Mouse (Mus musculus) CH12.LX (cell line): Measurements from ENCODE around the gene Ltf. TPM values are rescaled to one million over a fixed set of nuclear protein-coding genes. Genes with fewer than 3 reads are reported as not detected.

Experiments used
- DNase-seq: peaks from one replicate; pipeline ENCODE4 v3.0.0-alpha.2; 2013; ENCODE audit errors: extremely low read depth
- H3K27ac ChIP-seq: 2 replicates; pipeline ENCODE4 v1.5.1; 2012; ENCODE audit warnings: low read depth, mild to moderate bottlenecking, control low read depth, moderate library complexity; ENCODE audit not compliant: insufficient read depth
- H3K27me3 ChIP-seq: replicated peaks from 2 replicates; pipeline ENCODE3; 2012; ENCODE audit warnings: inconsistent platforms
- H3K36me3 ChIP-seq, 2 experiments: replicated peaks in 1 of 2; 2 replicates each; pipeline versions ENCODE3 to v1.6.1; 2012; ENCODE audit warnings: inconsistent platforms in 1 of 2, low read length in 1 of 2, mild to moderate bottlenecking in 1 of 2, mixed read lengths in 1 of 2, moderate library complexity in 1 of 2; ENCODE audit not compliant: control insufficient read depth in 1 of 2, insufficient read depth in 1 of 2
- H3K4me1 ChIP-seq, 2 experiments: 2 replicates each; pipeline ENCODE4 v1.6.1; 2012; ENCODE audit warnings: inconsistent platforms in 1 of 2, moderate library complexity in 1 of 2; ENCODE audit not compliant: insufficient read depth in 2 of 2, control insufficient read depth in 1 of 2
- H3K4me2 ChIP-seq: 2 replicates; pipeline ENCODE4 v1.6.1; 2012; ENCODE audit warnings: low read depth, mild to moderate bottlenecking, control low read depth; ENCODE audit not compliant: poor library complexity, insufficient read depth, severe bottlenecking
- H3K4me3 ChIP-seq, 3 experiments: fragments of 150-350 bp in 1 of 3; sonication (generic) in 1 of 3; replicated peaks in 1 of 3; 2 replicates each; pipeline versions ENCODE3 to v1.5.1; 2011 to 2012; ENCODE audit warnings: low read depth in 2 of 3, low read length in 2 of 3, mild to moderate bottlenecking in 2 of 3, moderate library complexity in 2 of 3, control low read depth in 1 of 3, improper control_type of control experiment in 1 of 3, inconsistent platforms in 1 of 3, mixed read lengths in 1 of 3; ENCODE audit not compliant: poor library complexity in 1 of 3
- H3K79me2 ChIP-seq: replicated peaks from 2 replicates; pipeline ENCODE4 v1.6.1; 2012; ENCODE audit warnings: mild to moderate bottlenecking, moderate library complexity; ENCODE audit not compliant: control insufficient read depth, poor library complexity, insufficient read depth, severe bottlenecking; ENCODE audit errors: extremely low read depth
- H3K9ac ChIP-seq: 2 replicates; pipeline ENCODE4 v1.6.1; 2012; ENCODE audit warnings: low read depth, mild to moderate bottlenecking, control low read depth, moderate library complexity; ENCODE audit not compliant: insufficient read depth
- H3K9me3 ChIP-seq: replicated peaks from 2 replicates; pipeline ENCODE3; 2012; ENCODE audit warnings: low read length, inconsistent platforms, mixed read lengths
- BHLHE40 ChIP-seq: IDR thresholded peaks from 2 replicates; pipeline ENCODE4 v1.6.1; 2011; ENCODE audit warnings: mild to moderate bottlenecking, low read depth, low read length, improper control_type of control experiment
- CTCF ChIP-seq, 2 experiments: IDR thresholded peaks in 1 of 2; conservative IDR thresholded peaks in 1 of 2; 2 replicates each; pipeline ENCODE4 v1.5.1; 2011 to 2012; ENCODE audit warnings: low read depth in 2 of 2, low read length in 2 of 2, improper control_type of control experiment in 1 of 2, inconsistent platforms in 1 of 2, mild to moderate bottlenecking in 1 of 2, moderate library complexity in 1 of 2
- E2F4 ChIP-seq: IDR thresholded peaks from 2 replicates; pipeline ENCODE4 v1.6.1; 2011; ENCODE audit warnings: low read depth, low read length, improper control_type of control experiment; ENCODE audit not compliant: insufficient replicate concordance
- ELF1 ChIP-seq: IDR thresholded peaks from 2 replicates; pipeline ENCODE4 v1.6.1; 2014; ENCODE audit warnings: low read depth, mild to moderate bottlenecking, inconsistent platforms, low read length, improper control_type of control experiment
- ETS1 ChIP-seq: conservative IDR thresholded peaks from 2 replicates; pipeline ENCODE4 v1.6.1; 2012; ENCODE audit warnings: low read depth, mild to moderate bottlenecking, inconsistent platforms, low read length, improper control_type of control experiment, moderate library complexity
- IRF4 ChIP-seq: IDR thresholded peaks from 2 replicates; pipeline ENCODE4 v1.6.1; 2014; ENCODE audit warnings: low read depth, mild to moderate bottlenecking, inconsistent platforms, low read length, improper control_type of control experiment
- JUN ChIP-seq: IDR thresholded peaks from 2 replicates; pipeline ENCODE4 v1.6.1; 2011; ENCODE audit warnings: low read depth, mild to moderate bottlenecking, low read length, improper control_type of control experiment, moderate library complexity; ENCODE audit not compliant: insufficient read depth
- KAT2A ChIP-seq: IDR thresholded peaks from 2 replicates; pipeline ENCODE4 v1.6.1; 2012; ENCODE audit warnings: low read length, improper control_type of control experiment, inconsistent platforms; ENCODE audit not compliant: insufficient replicate concordance
- MAFK ChIP-seq: IDR thresholded peaks from 2 replicates; pipeline ENCODE4 v1.6.1; 2011; ENCODE audit warnings: low read length, improper control_type of control experiment; ENCODE audit not compliant: insufficient replicate concordance
- MAX ChIP-seq: IDR thresholded peaks from 2 replicates; pipeline ENCODE4 v1.6.1; 2011; ENCODE audit warnings: low read length, improper control_type of control experiment
- MXI1 ChIP-seq: IDR thresholded peaks from 2 replicates; pipeline ENCODE4 v1.6.1; 2011; ENCODE audit warnings: mild to moderate bottlenecking, low read depth, low read length, improper control_type of control experiment
- MYC ChIP-seq: IDR thresholded peaks from 2 replicates; pipeline ENCODE4 v1.6.1; 2011; ENCODE audit warnings: low read depth, mild to moderate bottlenecking, improper control_type of control experiment, low read length
- NELFE ChIP-seq: IDR thresholded peaks from 2 replicates; pipeline ENCODE4 v1.6.1; 2011; ENCODE audit warnings: low read depth, low read length, improper control_type of control experiment
- NRF1 ChIP-seq: IDR thresholded peaks from 2 replicates; pipeline ENCODE4 v1.6.1; 2014; ENCODE audit warnings: low read depth, mild to moderate bottlenecking, inconsistent platforms, low read length, improper control_type of control experiment, moderate library complexity
- PAX5 ChIP-seq: IDR thresholded peaks from 2 replicates; pipeline ENCODE4 v1.6.1; 2012; ENCODE audit warnings: low read length, inconsistent platforms, mixed read lengths
- POLR2A ChIP-seq: IDR thresholded peaks from 2 replicates; pipeline ENCODE4 v1.6.1; 2011; ENCODE audit warnings: low read depth, mild to moderate bottlenecking, improper control_type of control experiment, low read length
- RCOR1 ChIP-seq: conservative IDR thresholded peaks from 2 replicates; pipeline ENCODE4 v1.6.1; 2012; ENCODE audit warnings: low read depth, mild to moderate bottlenecking, inconsistent platforms, low read length, improper control_type of control experiment
- SIN3A ChIP-seq: IDR thresholded peaks from 2 replicates; pipeline ENCODE4 v1.6.1; 2012; ENCODE audit warnings: low read length, improper control_type of control experiment, inconsistent platforms
- SMC3 ChIP-seq: IDR thresholded peaks from 2 replicates; pipeline ENCODE4 v1.6.1; 2011; ENCODE audit warnings: low read depth, low read length, improper control_type of control experiment
- TBP ChIP-seq: conservative IDR thresholded peaks from 2 replicates; pipeline ENCODE4 v1.6.1; 2011; ENCODE audit warnings: low read depth, low read length, improper control_type of control experiment
- UBTF ChIP-seq: IDR thresholded peaks from 2 replicates; pipeline ENCODE4 v1.6.1; 2012; ENCODE audit warnings: low read depth, mild to moderate bottlenecking, inconsistent platforms, low read length, improper control_type of control experiment, moderate library complexity
- USF1 ChIP-seq: IDR thresholded peaks from 2 replicates; pipeline ENCODE4 v1.6.1; 2014; ENCODE audit warnings: low read depth, mild to moderate bottlenecking, inconsistent platforms, low read length, improper control_type of control experiment
- USF2 ChIP-seq: conservative IDR thresholded peaks from 2 replicates; pipeline ENCODE4 v1.6.1; 2011; ENCODE audit warnings: low read depth, low read length, improper control_type of control experiment
- ZC3H11A ChIP-seq: IDR thresholded peaks from 2 replicates; pipeline ENCODE4 v1.6.1; 2012; ENCODE audit warnings: low read depth, mild to moderate bottlenecking, inconsistent platforms, low read length, improper control_type of control experiment
- ZKSCAN1 ChIP-seq: IDR thresholded peaks from 2 replicates; pipeline ENCODE4 v1.6.1; 2012; ENCODE audit warnings: low read depth, inconsistent platforms, low read length, improper control_type of control experiment, borderline replicate concordance
- ZMIZ1 ChIP-seq: IDR thresholded peaks from 2 replicates; pipeline ENCODE4 v1.6.1; 2012; ENCODE audit warnings: low read depth, mild to moderate bottlenecking, inconsistent platforms, low read length, improper control_type of control experiment
- ZNF384 ChIP-seq: IDR thresholded peaks from 2 replicates; pipeline ENCODE4 v1.6.1; 2012; ENCODE audit warnings: low read depth, low read length, improper control_type of control experiment, inconsistent platforms
- dilution Hi-C: fragments of 300-500 bp; cut with MboI; formaldehyde crosslinking; loops from 2 replicates; pipeline ENCODE4 v1.14.3; 2020; ENCODE audit warnings: low sequenced_read_pairs; ENCODE audit not compliant: extremely low pct_unique_long_range_greater_than_20kb, extremely low pct_ligation_motif_present
- in situ Hi-C: fragments of 300-500 bp; cut with MboI; formaldehyde crosslinking; loops from 3 replicates; pipeline ENCODE4 v1.14.3; 2019; ENCODE audit warnings: low sequenced_read_pairs, low pct_ligation_motif_present, low pct_unique_long_range_greater_than_20kb, mixed read lengths
- polyA plus RNA-seq: library from polyadenylated mRNA; unstranded; fragments of >175 nt; gene quantifications from 2 replicates; pipeline ENCODE4 v1.2.1, GENCODE M21; 2012; ENCODE audit warnings: low read depth; ENCODE audit not compliant: insufficient read length
- total RNA-seq, 2 experiments: library from RNA; depleted of rRNA; stranded (reverse); fragments of 300-350 nt in 1 of 2; fragments of >200 nt in 1 of 2; gene quantifications; 2 replicates each; pipeline ENCODE4 v1.2.3; 2012 to 2014

Ltf gene
- total and polyA plus RNA-seq, 3 experiments, result 0.08 TPM; not detected in 2

- in situ Hi-C loops, result loop anchor here (5.0 kb wide), 1 partner anchor 66 kb away; no protein-coding TSS in a partner anchor
- dilution Hi-C loops, result no loop called here
- DNase-seq, result no peak
Measured at GRCm38 (mm10) chr9:111062840-111063239, 43.8 kb downstream of the Ltf start.

GRCm38 (mm10) chr9:111067052-111067451 lies 48.0 kb downstream of the Ltf start:
- H3K79me2 ChIP-seq, result no peaks in the 10 kb centered on the region
- TF ChIP-seq NELFE (no peak), ZMIZ1 (no peak), ZC3H11A (no peak), PAX5 (no peak), MYC (no peak), POLR2A (no peak), CTCF (conservative IDR thresholded peaks at IDR 0.05 in 1 of 2, IDR thresholded peaks at IDR 0.05 in 1 of 2; ENCODE audit: low read depth in 2 of 2, low read length in 2 of 2) (no peak), MXI1 (no peak), ELF1 (no peak), UBTF (no peak), USF2 (no peak), MAX (no peak), ZKSCAN1 (no peak), RCOR1 (no peak), MAFK (no peak), E2F4 (no peak), ETS1 (no peak), NRF1 (no peak), SIN3A (no peak)
- no peaks in the 10 kb centered on the region for H3K9me3 ChIP-seq
- no peak overlapping the region for H3K27ac ChIP-seq
- peaks cover 2 to 13% of the 10 kb centered on the region in 2 experiments; a peak in 3 of 4 replicates for H3K4me1 ChIP-seq
- DNase-seq, result no peak
- in situ Hi-C loops (no loop called here), dilution Hi-C loops (no loop called here)
- H3K27me3 ChIP-seq, result no peaks in the 10 kb centered on the region
- H3K36me3 ChIP-seq, result no peaks in the 10 kb centered on the region
- H3K9ac ChIP-seq, result no peak overlapping the region
- no peak overlapping the region for H3K4me3 ChIP-seq
- no peak overlapping the region for H3K4me2 ChIP-seq

More at GRCm38 (mm10) chr9:111062840-111063239, 43.8 kb downstream of the Ltf start:
- TF ChIP-seq ELF1, result no peak
- TF ChIP-seq BHLHE40, result no peak
- no peak for TF ChIP-seq MAFK
- no peak for TF ChIP-seq TBP
- no peak for TF ChIP-seq IRF4
- no peak for TF ChIP-seq JUN
- TF ChIP-seq SMC3, result no peak
- TF ChIP-seq PAX5, result no peak
- TF ChIP-seq ZMIZ1, result no peak
- no peak for TF ChIP-seq MXI1
- no peak for TF ChIP-seq NRF1
- TF ChIP-seq ZC3H11A, result no peak
- no peak for TF ChIP-seq KAT2A
- no peak for TF ChIP-seq MYC
- TF ChIP-seq USF1, result no peak
- TF ChIP-seq ZNF384, result no peak
- Histone ChIP-seq H3K79me2 (no peaks in the 10 kb centered on the region), H3K36me3 (no peaks in the 10 kb centered on the region), H3K4me1 (peaks cover 15 to 24% of the 10 kb centered on the region in 2 experiments), H3K9ac (no peak overlapping the region), H3K4me2 (no peak overlapping the region), H3K9me3 (no peaks in the 10 kb centered on the region), H3K27me3 (no peaks in the 10 kb centered on the region), H3K27ac (no peak overlapping the region), H3K4me3 (no peak overlapping the region)
